Mouse (Mus musculus): ENCODE data around the gene Rnase13.

GRCm38 (mm10) chr14:51967400-51967799 is 44.8 kb upstream of the Rnase13 start:
- no peak for TF ChIP-seq POLR2A (IDR thresholded peaks at IDR 0.05; ENCODE audit: insufficient read length, low read depth)
- no peak for TF ChIP-seq USF1 (IDR thresholded peaks at IDR 0.05; ENCODE audit: low read depth)
- no peak for TF ChIP-seq REST (IDR thresholded peaks at IDR 0.05; ENCODE audit: insufficient read depth, insufficient read length)
- TF ChIP-seq MAX (IDR thresholded peaks at IDR 0.05; ENCODE audit: low read depth): no peak
- no peak for TF ChIP-seq CEBPB (IDR thresholded peaks at IDR 0.05; ENCODE audit: insufficient read depth, poor library complexity, severe bottlenecking)
- no peak for TF ChIP-seq MYOG (IDR thresholded peaks at IDR 0.05; ENCODE audit: control insufficient read depth in 1 of 3, insufficient read depth in 1 of 3, insufficient read length in 2 of 3, low read depth in 2 of 3)
